Mouse (Mus musculus): ENCODE measurements around the gene Enc1. TPM values are rescaled to one million over a fixed set of nuclear protein-coding genes. Genes with fewer than 3 reads are reported as not detected.

Enc1 gene
- polyA plus RNA-seq, 1 experiment from 2014 or later, result 7.9 TPM

DNA sequence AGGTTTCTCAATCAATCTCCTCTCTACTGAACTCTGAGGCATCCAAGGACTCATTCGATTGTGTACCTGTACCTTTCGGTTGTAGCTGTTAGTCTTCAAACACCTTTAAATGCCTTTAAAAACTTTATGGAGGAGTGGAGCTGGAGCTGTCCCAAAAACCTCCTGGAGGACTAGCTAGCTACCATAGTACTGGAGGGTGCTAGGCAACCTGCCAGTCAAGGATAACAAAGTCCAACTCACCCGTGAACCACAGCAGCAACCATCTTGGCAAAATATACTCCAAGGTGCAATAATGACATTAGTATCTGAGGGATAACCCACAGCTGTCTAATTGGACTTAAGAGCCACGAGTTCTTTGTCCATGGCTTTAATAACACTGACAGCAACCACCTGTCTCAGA is 39.0 kb upstream of the Enc1 start:
- H3K36me3 ChIP-seq (ENCODE audit: control insufficient read depth, insufficient read depth, low read length), result no peaks in the 10 kb centered on the region
- no peak overlapping the region for H3K4me3 ChIP-seq (ENCODE audit: low read depth, low read length)
- no peaks in the 10 kb centered on the region for H3K4me1 ChIP-seq (ENCODE audit: control insufficient read depth, insufficient read depth, low read length)
- WGBS, result 70% methylated on average over 4 of the region's 4 CpGs
- H3K27ac ChIP-seq (ENCODE audit: low read length), result no peak overlapping the region
- no peak for ATAC-seq (ENCODE audit: insufficient number of reproducible peaks, insufficient read depth, low FRiP score, low read depth)
- H3K9me3 ChIP-seq (ENCODE audit: control insufficient read depth, low read depth, low read length), result no peaks in the 10 kb centered on the region
- H3K4me2 ChIP-seq (replicated peaks; ENCODE audit: low read depth, low read length), result no peak overlapping the region
- H3K9ac ChIP-seq (replicated peaks; ENCODE audit: low read depth, low read length), result no peak overlapping the region
- H3K27me3 ChIP-seq (ENCODE audit: control insufficient read depth, insufficient read depth, low read length), result no peaks in the 10 kb centered on the region

DNA sequence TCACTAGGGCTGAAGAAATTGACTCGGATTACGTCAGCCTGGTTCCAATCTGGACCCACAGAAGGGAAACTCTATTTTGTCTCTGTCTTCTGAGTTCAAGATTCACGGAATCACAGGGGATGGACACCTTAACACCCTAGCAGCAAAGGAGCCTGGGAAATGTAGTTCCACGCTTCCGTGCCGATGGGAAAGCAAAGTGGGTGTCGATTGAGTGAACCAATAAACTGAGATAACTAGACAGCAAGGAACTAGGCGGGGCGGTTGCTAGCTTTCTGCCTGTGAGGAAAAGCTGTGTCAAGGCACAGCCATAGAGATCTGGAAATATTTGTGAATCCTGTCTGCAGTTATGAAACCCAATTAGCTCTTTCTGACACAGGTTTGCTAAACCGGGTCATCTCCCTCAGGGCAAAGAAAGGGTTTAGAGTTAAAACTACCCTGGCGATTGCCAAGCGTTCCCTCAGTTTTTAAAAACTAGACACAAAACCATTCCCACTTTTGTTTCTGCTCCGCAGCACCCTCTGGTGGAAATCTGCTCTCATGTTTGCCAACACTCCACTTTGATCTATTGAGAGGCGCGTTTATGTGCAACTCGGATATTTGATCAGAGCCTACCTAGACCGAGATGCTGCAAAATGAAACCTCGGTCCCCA is 35.7 kb upstream of the Enc1 start:
- Histone ChIP-seq H3K4me2 (replicated peaks; ENCODE audit: low read depth, low read length) (peak overlapping the region; percentile 56), H3K9ac (replicated peaks; ENCODE audit: low read depth, low read length) (no peak overlapping the region), H3K4me3 (ENCODE audit: low read depth, low read length) (peak overlapping the region; percentile 27), H3K36me3 (ENCODE audit: control insufficient read depth, insufficient read depth, low read length) (no peaks in the 10 kb centered on the region), H3K27ac (ENCODE audit: low read length) (peak overlapping the region; percentile 23; the same call in 1 of the 2 replicates), H3K9me3 (ENCODE audit: control insufficient read depth, low read depth, low read length) (no peaks in the 10 kb centered on the region), H3K27me3 (ENCODE audit: control insufficient read depth, insufficient read depth, low read length) (no peaks in the 10 kb centered on the region), H3K4me1 (ENCODE audit: control insufficient read depth, insufficient read depth, low read length) (no peaks in the 10 kb centered on the region)
- WGBS, result 9% methylated on average over 18 of the region's 18 CpGs
- ATAC-seq (ENCODE audit: insufficient number of reproducible peaks, insufficient read depth, low FRiP score, low read depth), result peak; percentile 81

DNA sequence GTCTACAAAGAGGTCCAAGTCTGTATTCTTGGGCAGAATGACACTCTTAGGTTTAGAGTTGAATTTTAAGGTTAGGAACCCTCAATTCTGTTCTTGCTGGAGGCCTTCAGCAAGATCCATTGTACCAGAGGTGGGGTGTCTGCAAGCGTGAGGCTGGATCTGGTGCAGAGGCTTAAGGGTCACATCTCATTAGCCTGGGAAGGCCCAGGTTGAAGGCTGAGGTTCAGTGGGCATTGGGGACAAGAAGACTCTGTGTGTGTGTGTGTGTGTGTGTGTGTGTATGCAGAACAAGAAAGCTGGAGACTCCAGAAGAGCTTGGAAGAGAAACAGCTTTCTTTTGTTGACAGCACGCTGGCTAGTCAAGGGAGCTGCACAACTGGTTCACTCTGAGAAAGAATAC is 34.9 kb upstream of the Enc1 start:
- no peak for ATAC-seq (ENCODE audit: insufficient number of reproducible peaks, insufficient read depth, low FRiP score, low read depth)
- H3K4me3 ChIP-seq (ENCODE audit: low read depth, low read length), result no peak overlapping the region
- no peaks in the 10 kb centered on the region for H3K4me1 ChIP-seq (ENCODE audit: control insufficient read depth, insufficient read depth, low read length)
- no peaks in the 10 kb centered on the region for H3K27me3 ChIP-seq (ENCODE audit: control insufficient read depth, insufficient read depth, low read length)
- no peak overlapping the region for H3K4me2 ChIP-seq (replicated peaks; ENCODE audit: low read depth, low read length)
- no peaks in the 10 kb centered on the region for H3K36me3 ChIP-seq (ENCODE audit: control insufficient read depth, insufficient read depth, low read length)
- no peak overlapping the region for H3K9ac ChIP-seq (replicated peaks; ENCODE audit: low read depth, low read length)
- 74% methylated on average over 2 of the region's 2 CpGs for WGBS
- H3K27ac ChIP-seq (ENCODE audit: low read length), result no peak overlapping the region
- no peaks in the 10 kb centered on the region for H3K9me3 ChIP-seq (ENCODE audit: control insufficient read depth, low read depth, low read length)

DNA sequence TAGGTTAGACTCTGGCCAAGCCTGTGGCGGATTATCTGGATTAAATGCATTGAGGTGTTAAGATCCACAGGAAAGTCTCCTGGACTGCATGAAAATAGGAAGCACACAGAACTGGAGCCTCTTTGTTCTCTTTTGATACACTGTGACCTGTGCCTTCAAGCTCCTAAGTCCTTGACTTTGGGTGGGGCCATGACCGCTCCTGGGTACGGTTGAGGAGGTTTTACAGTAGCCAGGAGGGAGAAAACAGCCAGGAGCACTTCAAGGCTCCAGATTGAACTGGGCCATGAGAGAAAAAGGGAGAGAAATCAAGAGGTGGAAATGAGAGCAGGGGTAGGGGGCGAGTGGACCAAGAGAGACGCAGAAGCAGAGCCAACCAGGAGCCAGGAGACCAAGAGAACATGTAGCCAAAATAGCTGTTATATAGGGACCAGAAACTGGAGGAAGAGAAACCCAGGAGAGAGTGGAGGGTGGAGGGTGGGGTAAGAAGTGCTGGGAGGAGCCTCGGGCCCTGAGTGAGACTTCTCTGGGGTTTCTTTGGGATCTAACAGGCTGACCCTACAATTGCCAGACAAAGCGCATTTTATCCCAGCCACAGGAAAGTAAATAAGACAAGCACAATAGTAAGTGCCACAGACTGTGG is 33.3 kb upstream of the Enc1 start:
- WGBS, result 79% methylated on average over 7 of the region's 7 CpGs
- H3K4me3 ChIP-seq (ENCODE audit: low read depth, low read length), result no peak overlapping the region

DNA sequence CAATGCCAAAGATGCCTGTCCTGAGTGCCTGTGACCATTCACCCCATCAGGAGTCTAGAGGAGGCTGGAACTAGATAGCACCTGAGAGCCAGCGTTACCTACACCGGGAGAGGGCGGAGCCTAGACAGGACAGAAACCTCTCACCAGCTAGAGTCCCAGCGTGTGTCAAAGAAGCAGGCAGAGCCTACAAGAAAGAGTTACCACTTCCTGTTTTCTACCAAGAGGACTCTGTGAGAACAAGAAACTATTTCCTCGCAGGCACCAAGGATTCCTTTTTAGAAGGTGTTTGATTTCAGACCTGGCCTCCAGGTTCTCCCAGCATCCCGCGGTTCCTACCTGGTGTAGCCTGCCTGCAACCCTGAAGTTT is 32.8 kb upstream of the Enc1 start:
- no peaks in the 10 kb centered on the region for H3K36me3 ChIP-seq (ENCODE audit: control insufficient read depth, insufficient read depth, low read length)
- 52% methylated on average over 7 of the region's 7 CpGs for WGBS
- ATAC-seq (ENCODE audit: insufficient number of reproducible peaks, insufficient read depth, low FRiP score, low read depth), result no peak
- H3K9me3 ChIP-seq (ENCODE audit: control insufficient read depth, low read depth, low read length), result no peaks in the 10 kb centered on the region
- H3K27me3 ChIP-seq (ENCODE audit: control insufficient read depth, insufficient read depth, low read length), result no peaks in the 10 kb centered on the region
- H3K9ac ChIP-seq (replicated peaks; ENCODE audit: low read depth, low read length), result no peak overlapping the region
- H3K4me3 ChIP-seq (ENCODE audit: low read depth, low read length), result no peak overlapping the region
- H3K27ac ChIP-seq (ENCODE audit: low read length), result no peak overlapping the region
- no peaks in the 10 kb centered on the region for H3K4me1 ChIP-seq (ENCODE audit: control insufficient read depth, insufficient read depth, low read length)
- no peak overlapping the region for H3K4me2 ChIP-seq (replicated peaks; ENCODE audit: low read depth, low read length)

More for the DNA sequence above, 33.3 kb upstream of the Enc1 start:
- Histone ChIP-seq H3K4me1 (ENCODE audit: control insufficient read depth, insufficient read depth, low read length) (no peaks in the 10 kb centered on the region), H3K9me3 (ENCODE audit: control insufficient read depth, low read depth, low read length) (no peaks in the 10 kb centered on the region), H3K27me3 (ENCODE audit: control insufficient read depth, insufficient read depth, low read length) (no peaks in the 10 kb centered on the region), H3K9ac (replicated peaks; ENCODE audit: low read depth, low read length) (no peak overlapping the region), H3K4me2 (replicated peaks; ENCODE audit: low read depth, low read length) (no peak overlapping the region), H3K36me3 (ENCODE audit: control insufficient read depth, insufficient read depth, low read length) (no peaks in the 10 kb centered on the region), H3K27ac (ENCODE audit: low read length) (no peak overlapping the region)
- ATAC-seq (ENCODE audit: insufficient number of reproducible peaks, insufficient read depth, low FRiP score, low read depth), result no peak

DNA sequence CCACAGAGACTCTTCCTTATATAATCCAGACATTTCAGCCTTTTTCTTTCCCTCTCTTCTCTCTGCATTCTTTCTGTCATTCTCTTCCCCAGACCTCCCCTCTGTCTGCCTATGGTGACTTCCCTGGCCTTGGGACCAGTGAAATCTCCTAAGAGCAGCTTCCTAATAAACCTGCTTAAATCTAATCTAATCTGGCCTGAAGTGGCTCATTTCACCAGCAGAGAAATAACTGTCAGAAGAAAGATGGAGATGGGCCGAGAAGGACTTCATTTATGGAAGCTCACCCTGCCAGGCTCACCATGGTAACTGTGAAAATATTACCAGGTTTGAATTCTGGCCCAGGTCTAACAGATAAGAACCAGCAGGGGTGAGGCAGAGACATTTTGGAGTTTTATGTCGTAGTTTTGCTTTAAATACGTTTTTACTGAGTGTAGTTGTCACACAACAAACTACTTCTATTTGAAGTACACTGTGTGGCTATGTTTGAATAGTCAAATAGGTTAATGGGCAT is 32.4 kb upstream of the Enc1 start:
- Histone ChIP-seq H3K4me3 (ENCODE audit: low read depth, low read length) (no peak overlapping the region), H3K9me3 (ENCODE audit: control insufficient read depth, low read depth, low read length) (no peaks in the 10 kb centered on the region), H3K4me1 (ENCODE audit: control insufficient read depth, insufficient read depth, low read length) (no peaks in the 10 kb centered on the region), H3K36me3 (ENCODE audit: control insufficient read depth, insufficient read depth, low read length) (no peaks in the 10 kb centered on the region), H3K27me3 (ENCODE audit: control insufficient read depth, insufficient read depth, low read length) (no peaks in the 10 kb centered on the region), H3K9ac (replicated peaks; ENCODE audit: low read depth, low read length) (no peak overlapping the region), H3K4me2 (replicated peaks; ENCODE audit: low read depth, low read length) (no peak overlapping the region), H3K27ac (ENCODE audit: low read length) (no peak overlapping the region)
- 63% methylated on average over 3 of the region's 3 CpGs for WGBS
- no peak for ATAC-seq (ENCODE audit: insufficient number of reproducible peaks, insufficient read depth, low FRiP score, low read depth)

DNA sequence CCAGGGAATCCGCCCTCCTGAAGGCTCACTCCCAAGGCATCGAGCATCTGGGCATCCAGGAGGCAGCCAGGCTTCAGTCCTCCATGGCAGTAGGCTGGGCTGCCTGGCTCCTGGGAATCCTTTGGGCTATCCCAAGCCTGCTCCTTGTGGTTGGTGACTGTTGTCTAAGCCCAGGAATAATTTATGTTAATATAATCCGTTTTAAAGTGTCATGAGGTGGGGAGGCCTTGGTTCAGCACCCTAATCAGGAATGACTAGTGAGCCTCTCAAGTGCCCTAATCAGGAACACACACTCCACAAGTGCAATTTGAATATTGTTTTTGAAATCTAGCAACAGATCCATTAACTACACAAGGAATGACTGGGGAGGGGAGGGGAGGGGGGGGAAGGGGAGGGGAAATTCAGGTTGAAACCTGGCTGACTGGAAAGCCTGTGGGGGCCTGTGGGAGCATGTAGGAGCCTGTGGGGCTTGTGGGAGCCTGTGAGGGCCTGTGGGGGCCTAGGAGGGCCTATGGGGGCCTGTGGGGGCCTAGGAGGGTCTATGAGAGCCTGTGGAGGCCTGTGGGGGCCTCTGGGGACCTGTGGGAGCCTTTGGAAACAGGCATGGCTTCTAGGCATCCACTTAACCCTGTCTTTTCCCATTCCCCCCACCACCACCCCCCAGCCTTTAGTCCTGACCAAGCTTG is 26.2 kb upstream of the Enc1 start:
- 60% methylated on average over 3 of the region's 3 CpGs for WGBS
- no peak for ATAC-seq (ENCODE audit: insufficient number of reproducible peaks, insufficient read depth, low FRiP score, low read depth)
- Histone ChIP-seq H3K27me3 (ENCODE audit: control insufficient read depth, insufficient read depth, low read length) (no peaks in the 10 kb centered on the region), H3K27ac (ENCODE audit: low read length) (no peak overlapping the region), H3K4me3 (ENCODE audit: low read depth, low read length) (no peak overlapping the region), H3K4me2 (replicated peaks; ENCODE audit: low read depth, low read length) (no peak overlapping the region), H3K4me1 (ENCODE audit: control insufficient read depth, insufficient read depth, low read length) (no peaks in the 10 kb centered on the region), H3K9ac (replicated peaks; ENCODE audit: low read depth, low read length) (no peak overlapping the region), H3K9me3 (ENCODE audit: control insufficient read depth, low read depth, low read length) (no peaks in the 10 kb centered on the region), H3K36me3 (ENCODE audit: control insufficient read depth, insufficient read depth, low read length) (no peaks in the 10 kb centered on the region)

DNA sequence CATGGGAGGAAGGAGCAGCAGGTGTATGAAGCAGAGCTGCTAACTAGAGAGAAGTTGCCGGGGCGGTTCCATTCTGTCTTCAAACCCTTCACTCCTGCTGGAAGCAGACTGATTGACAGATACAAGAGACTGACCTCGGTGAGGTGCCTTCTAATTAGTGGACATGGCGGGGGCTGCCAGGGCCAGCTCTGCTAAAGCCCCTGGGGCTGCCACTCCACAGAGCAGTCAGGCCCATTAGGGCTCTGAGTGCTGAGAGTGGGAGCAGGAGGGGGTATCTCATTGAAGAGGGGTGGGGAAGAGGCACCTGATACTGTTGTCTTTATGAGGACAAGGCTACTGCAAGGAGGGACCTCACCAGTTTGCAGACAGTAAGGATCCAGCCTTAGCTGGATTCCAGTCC is 25.3 kb upstream of the Enc1 start:
- no peaks in the 10 kb centered on the region for H3K4me1 ChIP-seq (ENCODE audit: control insufficient read depth, insufficient read depth, low read length)
- no peak overlapping the region for H3K9ac ChIP-seq (replicated peaks; ENCODE audit: low read depth, low read length)
- no peaks in the 10 kb centered on the region for H3K27me3 ChIP-seq (ENCODE audit: control insufficient read depth, insufficient read depth, low read length)
- H3K36me3 ChIP-seq (ENCODE audit: control insufficient read depth, insufficient read depth, low read length), result no peaks in the 10 kb centered on the region
- no peak overlapping the region for H3K4me3 ChIP-seq (ENCODE audit: low read depth, low read length)
- no peak overlapping the region for H3K27ac ChIP-seq (ENCODE audit: low read length)
- no peaks in the 10 kb centered on the region for H3K9me3 ChIP-seq (ENCODE audit: control insufficient read depth, low read depth, low read length)
- WGBS, result 61% methylated on average over 4 of the region's 4 CpGs
- no peak overlapping the region for H3K4me2 ChIP-seq (replicated peaks; ENCODE audit: low read depth, low read length)
- ATAC-seq (ENCODE audit: insufficient number of reproducible peaks, insufficient read depth, low FRiP score, low read depth), result no peak
